Mouse (Mus musculus): ENCODE results near the gene Cyfip1. TPM values are rescaled to one million over a fixed set of nuclear protein-coding genes. Genes with fewer than 3 reads are reported as not detected.
A peak's percentile ranks its signal among the peaks of the same experiment; 100 is the strongest.

The Cyfip1 gene
- polyA plus RNA-seq, 1 experiment from 2014 or later: 54.8 TPM

- H3K27ac ChIP-seq (replicated peaks in 1 of 2; ENCODE audit: control insufficient read depth in 1 of 2, insufficient read depth in 1 of 2, low read depth in 2 of 2, low read length in 2 of 2): no peak overlapping the region
- no peak overlapping the region for H3K9ac ChIP-seq (ENCODE audit: low read length)
- peaks cover 92% of the 10 kb centered on the region for H3K36me3 ChIP-seq (ENCODE audit: control insufficient read depth, insufficient read depth, low read length)
- no peak overlapping the region for H3K4me2 ChIP-seq (ENCODE audit: low read length)
- WGBS: 82% methylated on average over 9 of the region's 9 CpGs
- ATAC-seq (ENCODE audit: insufficient number of reproducible peaks, insufficient read depth, low FRiP score, low read depth): no peak
- no peaks in the 10 kb centered on the region for H3K9me3 ChIP-seq (ENCODE audit: control insufficient read depth, low read length)
- H3K4me1 ChIP-seq (ENCODE audit: control insufficient read depth in 2 of 2, insufficient read depth in 2 of 2, low read length in 2 of 2): no peaks in the 10 kb centered on the region
- no peaks in the 10 kb centered on the region for H3K27me3 ChIP-seq (ENCODE audit: control insufficient read depth, insufficient read depth, low read length)
- H3K4me3 ChIP-seq (ENCODE audit: control insufficient read depth in 1 of 2, insufficient read depth in 1 of 2, low read depth in 1 of 2, low read length in 2 of 2): no peak overlapping the region
These were observed 14.0 kb upstream of the Cyfip1 start for GRCm38 (mm10) chr7:55827551-55827950.

- Histone ChIP-seq H3K36me3 (ENCODE audit: control insufficient read depth, insufficient read depth, low read length) (peaks cover 13% of the 10 kb centered on the region), H3K4me3 (ENCODE audit: control insufficient read depth in 1 of 2, insufficient read depth in 1 of 2, low read depth in 1 of 2, low read length in 2 of 2) (no peak overlapping the region), H3K4me1 (ENCODE audit: control insufficient read depth in 2 of 2, insufficient read depth in 2 of 2, low read length in 2 of 2) (peaks cover 4% of the 10 kb centered on the region in 2 experiments; a peak in 3 of 4 replicates), H3K9me3 (ENCODE audit: control insufficient read depth, low read length) (no peaks in the 10 kb centered on the region), H3K27ac (replicated peaks in 1 of 2; ENCODE audit: control insufficient read depth in 1 of 2, insufficient read depth in 1 of 2, low read depth in 2 of 2, low read length in 2 of 2) (no peak overlapping the region), H3K4me2 (ENCODE audit: low read length) (no peak overlapping the region), H3K27me3 (ENCODE audit: control insufficient read depth, insufficient read depth, low read length) (no peaks in the 10 kb centered on the region), H3K9ac (ENCODE audit: low read length) (no peak overlapping the region)
- WGBS: 77% methylated on average over 4 of the region's 4 CpGs
- ATAC-seq (ENCODE audit: insufficient number of reproducible peaks, insufficient read depth, low FRiP score, low read depth): no peak
These were observed 4.7 kb upstream of the Cyfip1 start for GRCm38 (mm10) chr7:55836877-55837276.

- Histone ChIP-seq H3K4me3 (ENCODE audit: control insufficient read depth in 1 of 2, insufficient read depth in 1 of 2, low read depth in 1 of 2, low read length in 2 of 2) (peak overlapping the region; percentile 91 to 96), H3K27ac (replicated peaks in 1 of 2; ENCODE audit: control insufficient read depth in 1 of 2, insufficient read depth in 1 of 2, low read depth in 2 of 2, low read length in 2 of 2) (peak overlapping the region; percentile 96 to 98), H3K27me3 (ENCODE audit: control insufficient read depth, insufficient read depth, low read length) (no peaks in the 10 kb centered on the region), H3K4me2 (ENCODE audit: low read length) (peak overlapping the region; percentile 94), H3K9ac (ENCODE audit: low read length) (peak overlapping the region; percentile 98), H3K9me3 (ENCODE audit: control insufficient read depth, low read length) (no peaks in the 10 kb centered on the region), H3K36me3 (ENCODE audit: control insufficient read depth, insufficient read depth, low read length) (no peaks in the 10 kb centered on the region), H3K4me1 (ENCODE audit: control insufficient read depth in 2 of 2, insufficient read depth in 2 of 2, low read length in 2 of 2) (peaks cover 6 to 18% of the 10 kb centered on the region in 2 experiments)
- under 1% methylated on average over 44 of the region's 47 CpGs for WGBS
- ATAC-seq (ENCODE audit: insufficient number of reproducible peaks, insufficient read depth, low FRiP score, low read depth): peak; percentile 96
These were observed 495 bp downstream of the Cyfip1 start for GRCm38 (mm10) chr7:55841977-55842503.

GRCm38 (mm10) chr7:55842504-55843152 is 1.1 kb downstream of the Cyfip1 start:
- Histone ChIP-seq H3K27ac (replicated peaks in 1 of 2; ENCODE audit: control insufficient read depth in 1 of 2, insufficient read depth in 1 of 2, low read depth in 2 of 2, low read length in 2 of 2) (peak overlapping the region; percentile 96 to 98), H3K9me3 (ENCODE audit: control insufficient read depth, low read length) (no peaks in the 10 kb centered on the region), H3K9ac (ENCODE audit: low read length) (peak overlapping the region; percentile 98), H3K4me1 (ENCODE audit: control insufficient read depth in 2 of 2, insufficient read depth in 2 of 2, low read length in 2 of 2) (peaks cover 6 to 18% of the 10 kb centered on the region in 2 experiments), H3K27me3 (ENCODE audit: control insufficient read depth, insufficient read depth, low read length) (no peaks in the 10 kb centered on the region), H3K4me3 (ENCODE audit: control insufficient read depth in 1 of 2, insufficient read depth in 1 of 2, low read depth in 1 of 2, low read length in 2 of 2) (peak overlapping the region; percentile 91 to 96), H3K4me2 (ENCODE audit: low read length) (peak overlapping the region; percentile 94), H3K36me3 (ENCODE audit: control insufficient read depth, insufficient read depth, low read length) (no peaks in the 10 kb centered on the region)
- peak; percentile 42 for ATAC-seq (ENCODE audit: insufficient number of reproducible peaks, insufficient read depth, low FRiP score, low read depth)
- WGBS: under 1% methylated on average over 40 of the region's 40 CpGs

- H3K4me3 ChIP-seq (ENCODE audit: control insufficient read depth in 1 of 2, insufficient read depth in 1 of 2, low read depth in 1 of 2, low read length in 2 of 2): no peak overlapping the region
- no peak for ATAC-seq (ENCODE audit: insufficient number of reproducible peaks, insufficient read depth, low FRiP score, low read depth)
- H3K27ac ChIP-seq (replicated peaks in 1 of 2; ENCODE audit: control insufficient read depth in 1 of 2, insufficient read depth in 1 of 2, low read depth in 2 of 2, low read length in 2 of 2): no peak overlapping the region
- WGBS: 67% methylated on average over 9 of the region's 9 CpGs
- no peak overlapping the region for H3K9ac ChIP-seq (ENCODE audit: low read length)
- H3K36me3 ChIP-seq (ENCODE audit: control insufficient read depth, insufficient read depth, low read length): no peaks in the 10 kb centered on the region
- no peaks in the 10 kb centered on the region for H3K27me3 ChIP-seq (ENCODE audit: control insufficient read depth, insufficient read depth, low read length)
- H3K9me3 ChIP-seq (ENCODE audit: control insufficient read depth, low read length): no peaks in the 10 kb centered on the region
- H3K4me2 ChIP-seq (ENCODE audit: low read length): no peak overlapping the region
- peaks cover 7 to 20% of the 10 kb centered on the region in 2 experiments for H3K4me1 ChIP-seq (ENCODE audit: control insufficient read depth in 2 of 2, insufficient read depth in 2 of 2, low read length in 2 of 2)
These were observed 5.2 kb downstream of the Cyfip1 start for GRCm38 (mm10) chr7:55846606-55847312.

GRCm38 (mm10) chr7:55849948-55850571 is 8.5 kb downstream of the Cyfip1 start:
- H3K4me2 ChIP-seq (ENCODE audit: low read length): no peak overlapping the region
- no peaks in the 10 kb centered on the region for H3K27me3 ChIP-seq (ENCODE audit: control insufficient read depth, insufficient read depth, low read length)
- no peak overlapping the region; a peak in 1 of 4 replicates for H3K27ac ChIP-seq (replicated peaks in 1 of 2; ENCODE audit: control insufficient read depth in 1 of 2, insufficient read depth in 1 of 2, low read depth in 2 of 2, low read length in 2 of 2)
- H3K36me3 ChIP-seq (ENCODE audit: control insufficient read depth, insufficient read depth, low read length): no peaks in the 10 kb centered on the region
- 63% methylated on average over 14 of the region's 14 CpGs for WGBS
- H3K4me3 ChIP-seq (ENCODE audit: control insufficient read depth in 1 of 2, insufficient read depth in 1 of 2, low read depth in 1 of 2, low read length in 2 of 2): no peak overlapping the region
- H3K4me1 ChIP-seq (ENCODE audit: control insufficient read depth in 2 of 2, insufficient read depth in 2 of 2, low read length in 2 of 2): peaks cover 5 to 11% of the 10 kb centered on the region in 2 experiments; a peak in 3 of 4 replicates
- H3K9ac ChIP-seq (ENCODE audit: low read length): no peak overlapping the region
- H3K9me3 ChIP-seq (ENCODE audit: control insufficient read depth, low read length): no peaks in the 10 kb centered on the region
- ATAC-seq (ENCODE audit: insufficient number of reproducible peaks, insufficient read depth, low FRiP score, low read depth): no peak

- Histone ChIP-seq H3K4me1 (ENCODE audit: control insufficient read depth in 2 of 2, insufficient read depth in 2 of 2, low read length in 2 of 2) (peaks cover 6 to 10% of the 10 kb centered on the region in 2 experiments; a peak in 3 of 4 replicates), H3K27ac (replicated peaks in 1 of 2; ENCODE audit: control insufficient read depth in 1 of 2, insufficient read depth in 1 of 2, low read depth in 2 of 2, low read length in 2 of 2) (no peak overlapping the region), H3K4me3 (ENCODE audit: control insufficient read depth in 1 of 2, insufficient read depth in 1 of 2, low read depth in 1 of 2, low read length in 2 of 2) (no peak overlapping the region), H3K9me3 (ENCODE audit: control insufficient read depth, low read length) (no peaks in the 10 kb centered on the region), H3K4me2 (ENCODE audit: low read length) (no peak overlapping the region), H3K27me3 (ENCODE audit: control insufficient read depth, insufficient read depth, low read length) (no peaks in the 10 kb centered on the region), H3K9ac (ENCODE audit: low read length) (no peak overlapping the region), H3K36me3 (ENCODE audit: control insufficient read depth, insufficient read depth, low read length) (no peaks in the 10 kb centered on the region)
- ATAC-seq (ENCODE audit: insufficient number of reproducible peaks, insufficient read depth, low FRiP score, low read depth): no peak
- WGBS: 67% methylated on average over 3 of the region's 3 CpGs
These were observed 11.2 kb downstream of the Cyfip1 start for GRCm38 (mm10) chr7:55852787-55853186.
